Mouse (Mus musculus): ENCODE measurements around the gene Ndufaf8. TPM values are rescaled to one million over a fixed set of nuclear protein-coding genes. Genes with fewer than 3 reads are reported as not detected.

Gene Ndufaf8
- polyA plus RNA-seq, 1 experiment from 2014 or later: 61.5 TPM

DNA sequence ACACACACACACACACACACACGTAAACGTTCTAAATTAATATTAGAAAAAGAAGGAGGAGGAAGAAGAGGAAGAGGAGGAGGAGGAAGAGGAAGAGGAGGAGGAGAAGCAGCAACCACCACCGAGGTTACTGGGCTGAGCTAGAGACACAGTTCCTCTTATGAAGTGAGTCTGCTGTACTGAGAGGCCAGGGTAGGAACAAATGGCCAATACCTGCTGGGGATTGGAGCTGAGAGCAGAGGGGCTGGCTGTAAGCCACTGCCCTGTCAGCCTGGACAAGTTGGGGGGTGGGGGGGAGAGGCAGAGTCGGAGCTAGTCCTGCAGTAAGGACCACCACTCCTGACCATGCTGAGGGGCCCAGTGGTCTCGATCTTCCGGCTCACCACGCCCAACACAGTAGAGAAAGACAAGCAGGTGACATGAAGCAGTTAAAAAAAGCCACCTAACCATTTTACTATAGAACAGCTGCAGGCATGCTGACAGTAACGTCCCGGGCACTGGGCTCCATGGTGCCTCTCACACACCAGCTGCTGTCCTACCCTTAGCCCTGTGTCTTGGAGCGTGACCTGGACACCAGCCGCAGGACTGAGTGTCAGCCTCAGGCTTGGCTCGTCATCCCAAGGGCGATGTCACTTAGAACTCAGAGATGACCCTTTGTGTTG, 34.6 kb upstream of the Ndufaf8 start:
- H3K9ac ChIP-seq (replicated peaks; ENCODE audit: low read depth, low read length): no peak overlapping the region
- H3K4me2 ChIP-seq (ENCODE audit: low read depth, low read length): no peak overlapping the region
- no peaks in the 10 kb centered on the region for H3K9me3 ChIP-seq (ENCODE audit: control insufficient read depth, low read length)
- 81% methylated on average over 13 of the region's 13 CpGs for WGBS
- H3K27me3 ChIP-seq (ENCODE audit: control insufficient read depth, insufficient read depth, low read length): no peaks in the 10 kb centered on the region
- H3K4me3 ChIP-seq (ENCODE audit: low read depth, low read length): no peak overlapping the region
- H3K36me3 ChIP-seq (ENCODE audit: control insufficient read depth, insufficient read depth, low read length): peaks cover 24% of the 10 kb centered on the region
- no peak for ATAC-seq (ENCODE audit: low read depth)
- H3K27ac ChIP-seq (ENCODE audit: low read depth, low read length): no peak overlapping the region
- no peaks in the 10 kb centered on the region for H3K4me1 ChIP-seq (ENCODE audit: control insufficient read depth, insufficient read depth, low read length)

DNA sequence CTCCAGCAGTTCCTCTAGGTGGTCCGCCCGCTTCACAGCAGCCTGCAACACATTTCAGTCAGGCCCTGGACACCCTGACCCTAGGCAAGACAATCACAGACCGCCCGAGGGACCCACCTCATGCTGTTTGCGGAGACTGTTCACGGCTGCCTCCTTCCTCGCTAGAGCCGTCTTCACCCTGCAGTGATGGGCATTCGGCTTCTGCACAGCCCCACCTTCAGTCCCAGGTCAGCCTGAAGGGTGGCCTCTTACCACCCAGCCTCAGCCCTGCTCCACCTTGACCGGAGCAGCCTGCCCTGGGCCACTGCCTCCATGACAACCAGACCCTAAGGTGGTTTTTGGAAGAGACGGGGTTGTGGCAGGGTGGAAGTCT, 34.1 kb upstream of the Ndufaf8 start:
- Histone ChIP-seq H3K4me1 (ENCODE audit: control insufficient read depth, insufficient read depth, low read length) (no peaks in the 10 kb centered on the region), H3K4me2 (ENCODE audit: low read depth, low read length) (no peak overlapping the region), H3K9me3 (ENCODE audit: control insufficient read depth, low read length) (no peaks in the 10 kb centered on the region), H3K36me3 (ENCODE audit: control insufficient read depth, insufficient read depth, low read length) (peaks cover 26% of the 10 kb centered on the region), H3K9ac (replicated peaks; ENCODE audit: low read depth, low read length) (no peak overlapping the region), H3K27me3 (ENCODE audit: control insufficient read depth, insufficient read depth, low read length) (no peaks in the 10 kb centered on the region), H3K4me3 (ENCODE audit: low read depth, low read length) (no peak overlapping the region), H3K27ac (ENCODE audit: low read depth, low read length) (no peak overlapping the region)
- ATAC-seq (ENCODE audit: low read depth): no peak
- 94% methylated on average over 11 of the region's 11 CpGs for WGBS

DNA sequence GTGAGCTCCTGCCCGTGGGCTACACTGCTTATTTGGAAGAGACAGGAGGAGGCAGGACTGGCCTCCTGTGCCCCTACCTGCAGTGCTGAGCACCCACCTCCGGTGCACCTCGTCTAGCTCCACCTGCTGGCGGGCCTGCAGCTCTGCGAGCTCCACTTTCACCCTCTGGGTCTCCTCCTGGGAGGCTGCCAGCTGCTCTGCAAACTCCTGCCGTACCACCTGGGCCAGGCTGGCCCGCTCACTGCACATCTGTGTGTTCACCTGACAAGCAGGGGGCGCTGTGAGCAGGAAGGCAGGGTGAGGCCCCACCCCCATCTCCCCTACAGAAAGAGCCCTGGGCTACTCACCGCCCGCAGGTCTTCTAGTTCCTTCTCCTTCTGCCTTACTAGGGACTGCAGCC, 33.4 kb upstream of the Ndufaf8 start:
- H3K9ac ChIP-seq (replicated peaks; ENCODE audit: low read depth, low read length): no peak overlapping the region
- no peak overlapping the region for H3K4me3 ChIP-seq (ENCODE audit: low read depth, low read length)
- no peak overlapping the region for H3K27ac ChIP-seq (ENCODE audit: low read depth, low read length)
- WGBS: 38% methylated on average over 10 of the region's 10 CpGs
- H3K27me3 ChIP-seq (ENCODE audit: control insufficient read depth, insufficient read depth, low read length): no peaks in the 10 kb centered on the region
- H3K4me1 ChIP-seq (ENCODE audit: control insufficient read depth, insufficient read depth, low read length): no peaks in the 10 kb centered on the region
- H3K36me3 ChIP-seq (ENCODE audit: control insufficient read depth, insufficient read depth, low read length): peaks cover 30% of the 10 kb centered on the region
- no peaks in the 10 kb centered on the region for H3K9me3 ChIP-seq (ENCODE audit: control insufficient read depth, low read length)
- ATAC-seq (ENCODE audit: low read depth): no peak; the same call in 1 of the 2 replicates
- H3K4me2 ChIP-seq (ENCODE audit: low read depth, low read length): no peak overlapping the region

DNA sequence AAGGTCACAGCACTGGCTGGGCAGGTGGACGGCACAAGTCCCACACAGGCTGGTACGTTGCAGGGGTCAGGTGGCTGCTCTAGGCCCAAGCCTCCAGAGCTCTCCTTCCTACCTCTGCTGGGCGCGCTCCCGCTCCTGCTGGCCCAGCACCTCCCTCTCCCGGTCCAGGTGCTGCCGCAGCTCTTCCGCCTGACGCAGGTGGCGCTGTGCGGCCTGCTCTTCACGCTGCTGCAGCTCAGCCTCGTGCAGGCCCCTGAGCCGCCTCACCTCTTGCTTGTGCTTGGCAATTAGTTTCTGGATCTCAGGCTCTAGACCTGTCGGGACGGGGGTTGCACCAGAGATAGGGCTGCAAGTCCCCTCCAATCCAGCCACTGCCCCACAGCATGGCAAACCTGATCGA, 30.9 kb upstream of the Ndufaf8 start:
- H3K4me1 ChIP-seq (ENCODE audit: control insufficient read depth, insufficient read depth, low read length): no peaks in the 10 kb centered on the region

DNA sequence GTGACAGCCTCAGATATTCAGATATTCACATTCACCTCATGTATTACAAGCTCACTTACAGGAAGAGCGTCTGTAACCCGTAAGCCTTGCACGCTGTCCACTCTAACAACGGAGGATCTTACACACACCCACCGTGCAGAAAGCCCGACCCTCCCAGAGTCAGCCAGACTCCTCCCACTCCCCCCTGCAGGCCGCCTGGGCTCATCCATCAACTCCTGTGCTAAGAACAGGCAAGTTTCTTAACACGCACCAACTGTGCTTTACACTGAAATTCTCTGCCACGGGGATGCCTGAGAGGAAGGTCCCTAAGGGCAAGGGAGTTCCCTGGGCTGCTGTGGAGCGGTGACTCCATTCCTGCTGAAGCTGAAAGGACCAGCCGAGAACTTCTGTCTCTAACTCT, 29.5 kb upstream of the Ndufaf8 start:
- Histone ChIP-seq H3K9me3 (ENCODE audit: control insufficient read depth, low read length) (no peaks in the 10 kb centered on the region), H3K27ac (ENCODE audit: low read depth, low read length) (no peak overlapping the region), H3K4me1 (ENCODE audit: control insufficient read depth, insufficient read depth, low read length) (no peaks in the 10 kb centered on the region), H3K9ac (replicated peaks; ENCODE audit: low read depth, low read length) (no peak overlapping the region), H3K27me3 (ENCODE audit: control insufficient read depth, insufficient read depth, low read length) (no peaks in the 10 kb centered on the region), H3K4me3 (ENCODE audit: low read depth, low read length) (no peak overlapping the region), H3K36me3 (ENCODE audit: control insufficient read depth, insufficient read depth, low read length) (peaks cover 42% of the 10 kb centered on the region), H3K4me2 (ENCODE audit: low read depth, low read length) (no peak overlapping the region)
- WGBS: 25% methylated on average over 11 of the region's 11 CpGs
- ATAC-seq (ENCODE audit: low read depth): no peak

More for the DNA sequence above, 30.9 kb upstream of the Ndufaf8 start:
- Histone ChIP-seq H3K4me3 (ENCODE audit: low read depth, low read length) (no peak overlapping the region), H3K27ac (ENCODE audit: low read depth, low read length) (no peak overlapping the region), H3K9ac (replicated peaks; ENCODE audit: low read depth, low read length) (no peak overlapping the region), H3K4me2 (ENCODE audit: low read depth, low read length) (no peak overlapping the region), H3K27me3 (ENCODE audit: control insufficient read depth, insufficient read depth, low read length) (no peaks in the 10 kb centered on the region), H3K9me3 (ENCODE audit: control insufficient read depth, low read length) (no peaks in the 10 kb centered on the region), H3K36me3 (ENCODE audit: control insufficient read depth, insufficient read depth, low read length) (peaks cover 48% of the 10 kb centered on the region)
- no peak for ATAC-seq (ENCODE audit: low read depth)
- 50% methylated on average over 17 of the region's 17 CpGs for WGBS

DNA sequence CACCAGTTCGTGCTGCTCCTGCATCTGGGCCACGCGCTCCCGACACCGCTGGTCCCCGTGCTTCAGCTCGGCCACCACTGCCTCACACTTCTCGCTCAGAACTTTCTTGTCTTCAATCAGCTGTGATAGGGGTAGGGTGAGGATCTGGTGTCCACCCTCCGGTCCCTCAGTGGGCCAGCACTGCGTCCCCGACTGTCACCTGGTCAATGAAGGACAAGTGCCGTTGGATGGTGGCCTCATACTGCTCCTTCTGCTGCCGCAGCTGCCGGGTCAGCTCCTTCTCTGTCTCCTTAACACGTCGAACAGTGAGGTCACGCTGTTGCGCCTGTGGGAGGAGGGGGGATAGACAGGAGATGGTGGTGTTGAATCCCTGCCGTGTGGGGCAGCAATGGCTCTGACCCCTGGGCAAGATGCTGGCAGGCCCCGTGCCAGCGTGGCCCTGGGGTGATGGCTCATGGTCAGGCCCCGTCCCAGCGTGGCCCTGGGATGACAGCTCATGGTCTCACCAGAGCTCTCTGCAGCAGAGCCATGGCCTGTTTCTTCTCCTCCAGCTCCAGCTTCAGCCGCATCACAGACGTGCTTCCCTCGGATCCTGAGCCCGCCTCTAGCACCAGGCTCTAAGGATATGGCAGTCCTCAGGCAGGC, 28.3 kb upstream of the Ndufaf8 start:
- no peak for ATAC-seq (ENCODE audit: low read depth)
- Histone ChIP-seq H3K36me3 (ENCODE audit: control insufficient read depth, insufficient read depth, low read length) (peaks cover 35% of the 10 kb centered on the region), H3K9me3 (ENCODE audit: control insufficient read depth, low read length) (no peaks in the 10 kb centered on the region), H3K4me1 (ENCODE audit: control insufficient read depth, insufficient read depth, low read length) (0 out of 2 replicates have a peak, but pooled peaks cover 4% of the 10 kb centered on the region), H3K27ac (ENCODE audit: low read depth, low read length) (no peak overlapping the region), H3K27me3 (ENCODE audit: control insufficient read depth, insufficient read depth, low read length) (no peaks in the 10 kb centered on the region), H3K4me2 (ENCODE audit: low read depth, low read length) (no peak overlapping the region), H3K9ac (replicated peaks; ENCODE audit: low read depth, low read length) (no peak overlapping the region), H3K4me3 (ENCODE audit: low read depth, low read length) (no peak overlapping the region)
- WGBS: 93% methylated on average over 26 of the region's 27 CpGs

DNA sequence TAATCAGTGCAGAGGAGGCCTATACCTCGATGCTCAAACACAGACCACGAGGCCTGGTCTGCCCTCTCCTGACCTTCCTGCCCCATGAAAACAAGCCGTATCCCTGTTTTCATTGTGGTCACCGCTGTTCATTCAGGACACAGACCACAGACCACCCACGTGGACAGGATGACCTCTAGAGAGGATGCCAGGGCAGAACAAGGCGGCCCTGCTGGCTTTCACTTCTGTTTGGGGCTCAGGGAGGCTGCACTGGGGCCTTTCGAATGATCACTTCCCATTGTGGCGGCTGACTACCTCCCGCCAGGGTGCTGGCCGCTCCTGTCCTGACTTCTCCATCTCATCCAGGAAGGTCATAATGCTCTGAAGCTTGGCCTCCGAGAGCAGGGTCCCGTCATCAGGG, 27.7 kb upstream of the Ndufaf8 start:
- H3K36me3 ChIP-seq (ENCODE audit: control insufficient read depth, insufficient read depth, low read length): peaks cover 36% of the 10 kb centered on the region
- WGBS: 18% methylated on average over 12 of the region's 12 CpGs

DNA sequence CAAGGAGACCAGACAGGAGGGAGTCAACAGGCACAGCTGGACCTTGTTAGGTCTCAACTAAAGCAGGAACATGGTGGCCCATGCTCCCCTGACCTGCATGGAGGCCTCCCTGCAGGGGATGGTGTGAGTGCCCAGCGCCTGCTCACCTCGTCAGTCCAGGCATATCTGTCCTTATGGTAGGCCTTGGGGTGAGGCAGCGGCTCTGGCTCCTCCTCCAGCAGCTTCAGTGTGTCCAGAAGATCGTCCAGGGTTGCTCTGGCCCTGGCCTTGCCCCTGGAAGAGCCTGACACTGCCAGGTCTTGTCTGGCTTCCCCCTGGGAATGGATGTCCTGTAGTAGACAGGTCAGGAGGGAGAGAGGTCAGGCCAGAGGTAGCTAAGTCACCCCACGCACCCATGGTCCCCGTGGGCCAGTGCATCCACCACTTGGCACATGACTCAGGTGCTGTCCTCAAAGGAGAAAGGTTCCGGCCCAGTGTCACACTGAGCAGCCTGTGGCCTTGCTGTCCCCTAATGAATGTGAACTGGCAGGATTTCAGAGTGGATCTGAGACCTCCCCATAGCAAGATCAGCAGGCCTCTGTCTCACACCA, 26.9 kb upstream of the Ndufaf8 start:
- WGBS: 90% methylated on average over 7 of the region's 7 CpGs
- no peak for ATAC-seq (ENCODE audit: low read depth)
- no peak overlapping the region for H3K9ac ChIP-seq (replicated peaks; ENCODE audit: low read depth, low read length)
- no peak overlapping the region for H3K4me2 ChIP-seq (ENCODE audit: low read depth, low read length)
- H3K9me3 ChIP-seq (ENCODE audit: control insufficient read depth, low read length): no peaks in the 10 kb centered on the region
- H3K36me3 ChIP-seq (ENCODE audit: control insufficient read depth, insufficient read depth, low read length): peaks cover 42% of the 10 kb centered on the region
- 0 out of 2 replicates have a peak, but pooled peaks cover 7% of the 10 kb centered on the region for H3K4me1 ChIP-seq (ENCODE audit: control insufficient read depth, insufficient read depth, low read length)
- no peaks in the 10 kb centered on the region for H3K27me3 ChIP-seq (ENCODE audit: control insufficient read depth, insufficient read depth, low read length)
- H3K27ac ChIP-seq (ENCODE audit: low read depth, low read length): no peak overlapping the region
- no peak overlapping the region for H3K4me3 ChIP-seq (ENCODE audit: low read depth, low read length)

More for the DNA sequence above, 27.7 kb upstream of the Ndufaf8 start:
- ATAC-seq (ENCODE audit: low read depth): no peak
- Histone ChIP-seq H3K4me3 (ENCODE audit: low read depth, low read length) (no peak overlapping the region), H3K9me3 (ENCODE audit: control insufficient read depth, low read length) (no peaks in the 10 kb centered on the region), H3K4me1 (ENCODE audit: control insufficient read depth, insufficient read depth, low read length) (0 out of 2 replicates have a peak, but pooled peaks cover 7% of the 10 kb centered on the region), H3K9ac (replicated peaks; ENCODE audit: low read depth, low read length) (no peak overlapping the region), H3K27ac (ENCODE audit: low read depth, low read length) (no peak overlapping the region), H3K27me3 (ENCODE audit: control insufficient read depth, insufficient read depth, low read length) (no peaks in the 10 kb centered on the region), H3K4me2 (ENCODE audit: low read depth, low read length) (no peak overlapping the region)

DNA sequence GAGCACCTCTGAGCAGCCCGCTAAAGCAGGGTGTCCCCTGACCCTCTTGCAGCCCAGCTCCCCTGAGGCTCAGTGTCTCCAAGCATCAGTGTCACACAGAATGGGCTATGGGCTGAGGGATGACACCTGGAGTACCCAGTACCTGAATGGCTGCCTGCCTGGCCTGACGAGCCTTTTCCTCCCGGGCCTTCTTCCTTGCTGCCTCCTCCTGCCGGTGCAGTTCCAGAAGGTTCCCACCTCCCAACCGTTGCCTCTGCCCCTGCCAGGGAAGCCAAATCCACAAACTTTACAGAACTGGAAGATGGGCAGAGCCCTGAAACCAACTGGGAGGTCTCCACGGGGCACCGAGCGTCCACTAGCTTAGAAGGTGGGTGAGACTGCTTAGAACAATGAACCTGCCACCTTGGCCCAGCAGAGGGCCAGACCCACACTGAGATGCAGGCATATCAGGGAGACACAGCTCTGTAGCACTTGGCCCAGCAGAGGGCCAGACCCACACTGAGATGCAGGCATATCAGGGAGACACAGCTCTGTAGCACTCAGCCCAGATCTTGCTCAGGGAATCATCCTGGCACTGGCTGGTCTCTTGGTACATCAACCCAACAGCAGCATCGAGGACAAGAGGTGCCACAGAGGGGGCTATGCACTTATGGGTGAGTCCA, 25.6 kb upstream of the Ndufaf8 start:
- Histone ChIP-seq H3K4me1 (ENCODE audit: control insufficient read depth, insufficient read depth, low read length) (0 out of 2 replicates have a peak, but pooled peaks cover 7% of the 10 kb centered on the region), H3K36me3 (ENCODE audit: control insufficient read depth, insufficient read depth, low read length) (peaks cover 40% of the 10 kb centered on the region), H3K4me3 (ENCODE audit: low read depth, low read length) (no peak overlapping the region), H3K27ac (ENCODE audit: low read depth, low read length) (no peak overlapping the region), H3K27me3 (ENCODE audit: control insufficient read depth, insufficient read depth, low read length) (no peaks in the 10 kb centered on the region), H3K9ac (replicated peaks; ENCODE audit: low read depth, low read length) (no peak overlapping the region), H3K4me2 (ENCODE audit: low read depth, low read length) (no peak overlapping the region), H3K9me3 (ENCODE audit: control insufficient read depth, low read length) (no peaks in the 10 kb centered on the region)
- WGBS: 93% methylated on average over 9 of the region's 9 CpGs
- no peak for ATAC-seq (ENCODE audit: low read depth)
